Mouse (Mus musculus) ES-E14 (cell line): ENCODE measurements at regions not wholly inside any gene's neighbourhood (a gene's known extent, or its start where the extent isn't known, plus 50 kb on each side); places are given as distances from the start of the nearest gene placed in this dataset.
"Not testable (repeated sequence)": the region's sequence is repeated elsewhere in the genome, so short reads cannot be mapped to it uniquely, and the experiment has no call there.

Source experiments
- DNase-seq: peaks from one replicate; pipeline ENCODE4 v3.0.0-alpha.2; 2013; ENCODE audit warnings: low read depth, low spot score
- H3K27ac ChIP-seq: 2 replicates; pipeline ENCODE4 v1.5.1; 2012; ENCODE audit warnings: low read depth, mild to moderate bottlenecking, low read length, moderate library complexity, mixed read lengths; ENCODE audit not compliant: poor library complexity, insufficient read depth, severe bottlenecking
- H3K36me3 ChIP-seq: 2 replicates; pipeline ENCODE4 v1.6.1; 2012; ENCODE audit warnings: mild to moderate bottlenecking, low read length, moderate library complexity, mixed read lengths; ENCODE audit not compliant: control insufficient read depth, poor library complexity, insufficient read depth, severe bottlenecking
- H3K4me1 ChIP-seq, 2 experiments: fragments of 150-350 bp in 1 of 2; sonication (generic) in 1 of 2; 2 replicates each; pipeline ENCODE4 v1.6.1; 2012; ENCODE audit warnings: low read length in 2 of 2, mild to moderate bottlenecking in 1 of 2, mixed read lengths in 1 of 2; ENCODE audit not compliant: control insufficient read depth in 2 of 2, insufficient read depth in 2 of 2, poor library complexity in 1 of 2
- H3K4me3 ChIP-seq, 2 experiments: fragments of 150-350 bp in 1 of 2; sonication (generic) in 1 of 2; 2 replicates each; pipeline ENCODE4 v1.5.1; 2012; ENCODE audit warnings: low read length in 2 of 2, low read depth in 1 of 2, mild to moderate bottlenecking in 1 of 2, mixed read lengths in 1 of 2; ENCODE audit not compliant: insufficient read depth in 1 of 2, poor library complexity in 1 of 2, severe bottlenecking in 1 of 2
- H3K9ac ChIP-seq: 2 replicates; pipeline ENCODE4 v1.6.1; 2012; ENCODE audit warnings: low read depth, mild to moderate bottlenecking, low read length, mixed read lengths; ENCODE audit not compliant: poor library complexity, insufficient read depth, severe bottlenecking
- H3K9me3 ChIP-seq: fragments of 150-350 bp; sonication (generic); 2 replicates; pipeline ENCODE4 v1.6.1; 2012; ENCODE audit warnings: low read depth, mild to moderate bottlenecking, low read length; ENCODE audit not compliant: control insufficient read depth, insufficient read depth
- CHD2 ChIP-seq: IDR thresholded peaks from 2 replicates; pipeline ENCODE4 v1.6.1; 2014; ENCODE audit warnings: mild to moderate bottlenecking, low read depth, low read length, inconsistent platforms
- HCFC1 ChIP-seq: IDR thresholded peaks from 2 replicates; pipeline ENCODE4 v1.6.1; 2012; ENCODE audit warnings: low read length, inconsistent platforms, borderline replicate concordance; ENCODE audit not compliant: insufficient read depth
- MAFK ChIP-seq: IDR thresholded peaks from 2 replicates; pipeline ENCODE4 v1.6.1; 2014; ENCODE audit warnings: mild to moderate bottlenecking, low read depth, low read length, inconsistent platforms; ENCODE audit not compliant: insufficient read depth
- ZC3H11A ChIP-seq: IDR thresholded peaks from 2 replicates; pipeline ENCODE4 v1.6.1; 2012; ENCODE audit warnings: low read depth, mild to moderate bottlenecking, inconsistent platforms, low read length, borderline replicate concordance
- ZNF384 ChIP-seq: IDR thresholded peaks from 2 replicates; pipeline ENCODE4 v1.6.1; 2012; ENCODE audit warnings: low read depth, low read length, inconsistent platforms
- in situ Hi-C, 2 experiments: fragments of 600-800 bp; cut with MboI; formaldehyde crosslinking; loops; one replicate each; pipeline ENCODE4 v1.15.1; 2025; ENCODE audit warnings: low sequenced_read_pairs in 2 of 2, inconsistent platforms in 1 of 2; ENCODE audit not compliant: unreplicated experiment in 2 of 2

- H3K4me3 ChIP-seq = no peak overlapping the region
- TF ChIP-seq MAFK (no peak), CHD2 (no peak), HCFC1 (no peak)
- no peaks in the 10 kb centered on the region for H3K36me3 ChIP-seq
- H3K9ac ChIP-seq = no peak overlapping the region
- no peaks in the 10 kb centered on the region for H3K4me1 ChIP-seq
- H3K27ac ChIP-seq = no peak overlapping the region
- H3K9me3 ChIP-seq = no peaks in the 10 kb centered on the region
- no peak for DNase-seq
- in situ Hi-C loops = no loop called here
Observed at GRCm38 (mm10) chrX:94785983-94786382, 61.6 kb downstream of the Zxdb start.

- H3K9ac ChIP-seq = no peak overlapping the region
- H3K36me3 ChIP-seq = no peaks in the 10 kb centered on the region
- DNase-seq = no peak
- H3K9me3 ChIP-seq = no peaks in the 10 kb centered on the region
- TF ChIP-seq CHD2 (no peak), MAFK (no peak), ZNF384 (no peak), ZC3H11A (no peak), HCFC1 (no peak)
- in situ Hi-C loops = no loop called here
- no peak overlapping the region for H3K4me3 ChIP-seq
- H3K27ac ChIP-seq = no peak overlapping the region
- H3K4me1 ChIP-seq = no peaks in the 10 kb centered on the region
Observed at GRCm38 (mm10) chrX:94788331-94788920, 64.1 kb downstream of the Zxdb start.

- H3K9me3 ChIP-seq, H3K4me3 ChIP-seq, H3K36me3 ChIP-seq, DNase-seq, H3K27ac ChIP-seq, H3K9ac ChIP-seq, H3K4me1 ChIP-seq, in situ Hi-C loops: not testable (repeated sequence)
Observed at GRCm38 (mm10) chrX:94796845-94797244, 72.5 kb downstream of the Zxdb start.

GRCm38 (mm10) chrX:94797348-94798182 is 73.2 kb downstream of the Zxdb start:
- H3K9me3 ChIP-seq, H3K9ac ChIP-seq, H3K4me1 ChIP-seq, H3K27ac ChIP-seq, DNase-seq, H3K4me3 ChIP-seq, in situ Hi-C loops, H3K36me3 ChIP-seq: not testable (repeated sequence)

GRCm38 (mm10) chrX:94798183-94798619 is 73.8 kb downstream of the Zxdb start:
- H3K9ac ChIP-seq, H3K9me3 ChIP-seq, DNase-seq, H3K36me3 ChIP-seq, H3K4me3 ChIP-seq, in situ Hi-C loops, H3K4me1 ChIP-seq, H3K27ac ChIP-seq: not testable (repeated sequence)

GRCm38 (mm10) chrX:94812760-94813159 is 88.4 kb downstream of the Zxdb start:
- H3K36me3 ChIP-seq, H3K4me3 ChIP-seq, in situ Hi-C loops, DNase-seq, H3K4me1 ChIP-seq, H3K9ac ChIP-seq, H3K9me3 ChIP-seq, H3K27ac ChIP-seq: not testable (repeated sequence)

- in situ Hi-C loops, H3K4me3 ChIP-seq, H3K4me1 ChIP-seq, H3K36me3 ChIP-seq, DNase-seq, H3K27ac ChIP-seq, H3K9me3 ChIP-seq, H3K9ac ChIP-seq: not testable (repeated sequence)
Observed at GRCm38 (mm10) chrX:94827524-94827923, 103.2 kb downstream of the Zxdb start.
